Mouse (Mus musculus): ENCODE measurements around the gene Cbfa2t3. TPM values are rescaled to one million over a fixed set of nuclear protein-coding genes. Genes with fewer than 3 reads are reported as not detected.
A peak's percentile ranks its signal among the peaks of the same experiment; 100 is the strongest.

The Cbfa2t3 gene
- total and polyA plus RNA-seq, 3 experiments: 10.5 to 102 TPM; not detected in 1

- Histone ChIP-seq H3K27me3 (ENCODE audit: control insufficient read depth in 1 of 2, insufficient read depth in 2 of 2, low read length in 2 of 2) (no peaks in the 10 kb centered on the region), H3K27ac (ENCODE audit: control insufficient read depth, low read depth, low read length) (no peak overlapping the region), H3K4me1 (ENCODE audit: control insufficient read depth in 1 of 2, insufficient read depth in 2 of 2, low read length in 2 of 2) (peaks cover 8 to 12% of the 10 kb centered on the region in 2 experiments), H3K4me3 (ENCODE audit: control insufficient read depth in 1 of 2, insufficient read depth in 1 of 2, low read depth in 2 of 2, low read length in 2 of 2) (no peak overlapping the region), H3K9ac (ENCODE audit: control insufficient read depth, low read depth, low read length, poor library complexity, severe bottlenecking) (no peak overlapping the region), H3K9me3 (replicated peaks; ENCODE audit: insufficient read depth, low read length) (no peaks in the 10 kb centered on the region), H3K36me3 (ENCODE audit: control insufficient read depth in 1 of 2, insufficient read depth in 2 of 2, low read length in 2 of 2) (no peaks in the 10 kb centered on the region; a peak in 1 of 4 replicates), H3K79me2 (ENCODE audit: control insufficient read depth, insufficient read depth, low read length, poor library complexity) (no peaks in the 10 kb centered on the region)
- DNase-seq (ENCODE audit: low read depth, low spot score): peak; percentile 75
- TF ChIP-seq CTCF (IDR thresholded peaks at IDR 0.05 in 2 of 3, conservative IDR thresholded peaks at IDR 0.05 in 1 of 3; ENCODE audit: control insufficient read depth in 1 of 3, insufficient read depth in 1 of 3, low read depth in 2 of 3, low read length in 3 of 3, poor library complexity in 1 of 3, severe bottlenecking in 1 of 3): peak; percentile 39 to 88 (median 74)
- TF ChIP-seq SIN3A (IDR thresholded peaks at IDR 0.05; ENCODE audit: low read length): 0 out of 2 replicates have a peak, but pooled peaks have one; percentile 25
- 0 out of 2 replicates have a peak, but pooled peaks have one; percentile 5 for TF ChIP-seq TCF12 (IDR thresholded peaks at IDR 0.05; ENCODE audit: low read depth, low read length)
- no peak for TF ChIP-seq KAT2A (conservative IDR thresholded peaks at IDR 0.05; ENCODE audit: low read depth, low read length)
- TF ChIP-seq RAD21 (IDR thresholded peaks at IDR 0.05; ENCODE audit: low read depth, low read length): peak; percentile 81
- no peak for TF ChIP-seq ZKSCAN1 (IDR thresholded peaks at IDR 0.05; ENCODE audit: low read depth, low read length)
- TF ChIP-seq MAZ (IDR thresholded peaks at IDR 0.05; ENCODE audit: low read depth, low read length): peak; percentile 69; the same call in 1 of the 2 replicates
- TF ChIP-seq ZC3H11A (IDR thresholded peaks at IDR 0.05; ENCODE audit: low read depth, low read length): peak; percentile 92
- TF ChIP-seq NELFE (IDR thresholded peaks at IDR 0.05; ENCODE audit: low read depth, low read length): 0 out of 2 replicates have a peak, but pooled peaks have one; percentile 20
- peak; percentile 94 for TF ChIP-seq ZNF384 (IDR thresholded peaks at IDR 0.05; ENCODE audit: low read depth, low read length)
- no peak for TF ChIP-seq POLR2AphosphoS2 (IDR thresholded peaks at IDR 0.05; ENCODE audit: low read length)
- peak; percentile 90 for TF ChIP-seq SMC3 (IDR thresholded peaks at IDR 0.05; ENCODE audit: low read depth, low read length)
- no peak for TF ChIP-seq ETS1 (IDR thresholded peaks at IDR 0.05; ENCODE audit: low read depth, low read length)
Observed at GRCm38 (mm10) chr8:122617947-122618546, 80.9 kb downstream of the Cbfa2t3 start.

DNA sequence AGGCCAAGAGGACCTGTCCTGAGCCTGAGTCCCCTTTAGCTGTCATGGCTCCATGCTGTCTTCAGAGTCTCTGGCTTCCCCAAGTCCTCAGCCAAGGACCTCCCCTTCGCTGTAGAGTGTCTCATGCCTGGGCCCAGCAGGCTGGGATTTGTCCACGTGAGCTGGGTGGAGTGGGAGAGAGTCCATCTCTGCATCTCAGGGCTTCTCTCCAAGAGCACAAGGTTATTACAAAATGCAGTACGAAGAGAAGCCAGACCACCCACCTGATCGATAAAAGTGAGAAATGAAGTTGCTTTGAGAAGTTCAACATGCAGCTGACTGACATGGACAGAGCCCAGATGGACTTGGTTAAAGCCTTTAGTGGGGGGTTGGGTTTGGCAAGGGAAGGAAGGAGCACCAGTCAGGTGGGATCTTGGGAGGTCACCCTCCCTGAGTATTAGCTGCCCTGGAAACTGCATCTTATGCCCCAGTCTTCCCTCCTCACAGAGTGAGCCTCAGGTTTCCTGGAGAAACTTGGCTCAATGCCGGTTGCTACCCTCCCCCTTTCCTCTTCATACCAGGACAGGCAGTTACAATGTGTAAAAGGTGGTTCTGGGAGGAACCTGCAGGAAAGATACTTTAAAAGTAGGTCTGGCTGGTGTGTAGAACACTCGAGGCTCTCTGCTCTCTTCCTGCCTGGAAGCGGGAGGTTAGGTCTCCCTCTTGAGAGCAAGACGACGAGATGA lies 82.6 kb downstream of the Cbfa2t3 start:
- DNase-seq (ENCODE audit: low read depth, low spot score): no peak
- Histone ChIP-seq H3K4me1 (ENCODE audit: control insufficient read depth in 1 of 2, insufficient read depth in 2 of 2, low read length in 2 of 2) (peaks cover 8 to 17% of the 10 kb centered on the region in 2 experiments), H3K27me3 (ENCODE audit: control insufficient read depth in 1 of 2, insufficient read depth in 2 of 2, low read length in 2 of 2) (no peaks in the 10 kb centered on the region), H3K4me3 (ENCODE audit: control insufficient read depth in 1 of 2, insufficient read depth in 1 of 2, low read depth in 2 of 2, low read length in 2 of 2) (no peak overlapping the region), H3K9me3 (replicated peaks; ENCODE audit: insufficient read depth, low read length) (no peaks in the 10 kb centered on the region), H3K79me2 (ENCODE audit: control insufficient read depth, insufficient read depth, low read length, poor library complexity) (no peaks in the 10 kb centered on the region; the same call in 1 of the 2 replicates), H3K9ac (ENCODE audit: control insufficient read depth, low read depth, low read length, poor library complexity, severe bottlenecking) (no peak overlapping the region), H3K36me3 (ENCODE audit: control insufficient read depth in 1 of 2, insufficient read depth in 2 of 2, low read length in 2 of 2) (no peaks in the 10 kb centered on the region; a peak in 1 of 4 replicates), H3K27ac (ENCODE audit: control insufficient read depth, low read depth, low read length) (no peak overlapping the region)
- TF ChIP-seq KAT2A (conservative IDR thresholded peaks at IDR 0.05; ENCODE audit: low read depth, low read length) (no peak), ZNF384 (IDR thresholded peaks at IDR 0.05; ENCODE audit: low read depth, low read length) (no peak), POLR2AphosphoS2 (IDR thresholded peaks at IDR 0.05; ENCODE audit: low read length) (no peak), CHD1 (IDR thresholded peaks at IDR 0.05; ENCODE audit: low read depth, low read length) (no peak), TBP (IDR thresholded peaks at IDR 0.05; ENCODE audit: low read depth, low read length) (no peak), SMC3 (IDR thresholded peaks at IDR 0.05; ENCODE audit: low read depth, low read length) (no peak), ETS1 (IDR thresholded peaks at IDR 0.05; ENCODE audit: low read depth, low read length) (no peak), POLR2AphosphoS5 (IDR thresholded peaks at IDR 0.05; ENCODE audit: borderline replicate concordance, low read depth, low read length) (no peak), ZC3H11A (IDR thresholded peaks at IDR 0.05; ENCODE audit: low read depth, low read length) (no peak), ZKSCAN1 (IDR thresholded peaks at IDR 0.05; ENCODE audit: low read depth, low read length) (no peak), MAFK (IDR thresholded peaks at IDR 0.05; ENCODE audit: borderline replicate concordance, low read depth, low read length) (no peak), BHLHE40 (IDR thresholded peaks at IDR 0.05; ENCODE audit: borderline replicate concordance, low read depth, low read length) (no peak), MEF2A (IDR thresholded peaks at IDR 0.05; ENCODE audit: extremely low read depth, insufficient replicate concordance, low read depth, low read length, poor library complexity, severe bottlenecking) (no peak), MAX (IDR thresholded peaks at IDR 0.05; ENCODE audit: low read length) (no peak), UBTF (IDR thresholded peaks at IDR 0.05; ENCODE audit: borderline replicate concordance, insufficient read depth, low read depth, low read length) (no peak), MXI1 (IDR thresholded peaks at IDR 0.05; ENCODE audit: low read depth, low read length) (no peak), RAD21 (IDR thresholded peaks at IDR 0.05; ENCODE audit: low read depth, low read length) (no peak)

Measured in MEL (cell line).